Mouse (Mus musculus) MEL (cell line): ENCODE measurements around the gene Cfh. TPM values are rescaled to one million over a fixed set of nuclear protein-coding genes. Genes with fewer than 3 reads are reported as not detected.
"Not testable (repeated sequence)": the region's sequence is repeated elsewhere in the genome, so short reads cannot be mapped to it uniquely, and the experiment has no call there.

ENCODE experiments used
- DNase-seq: peaks from one replicate; pipeline ENCODE4 v3.0.0; 2011; ENCODE audit warnings: low read depth, low spot score
- H3K27ac ChIP-seq: 2 replicates; pipeline ENCODE4 v1.5.1; 2012; ENCODE audit warnings: low read depth, mild to moderate bottlenecking, control low read depth, low read length, moderate library complexity; ENCODE audit not compliant: control insufficient read depth
- H3K27me3 ChIP-seq, 2 experiments: fragments of 150-350 bp in 1 of 2; sonication (generic) in 1 of 2; 2 replicates each; pipeline ENCODE4 v1.6.1; 2012; ENCODE audit warnings: low read length in 2 of 2, mild to moderate bottlenecking in 2 of 2, improper control_type of control experiment in 1 of 2, moderate library complexity in 1 of 2; ENCODE audit not compliant: insufficient read depth in 2 of 2, control insufficient read depth in 1 of 2
- H3K36me3 ChIP-seq, 2 experiments: 2 replicates each; pipeline ENCODE4 v1.6.1; 2012 to 2014; ENCODE audit warnings: low read length in 2 of 2, improper control_type of control experiment in 1 of 2, inconsistent platforms in 1 of 2, mild to moderate bottlenecking in 1 of 2; ENCODE audit not compliant: insufficient read depth in 2 of 2, control insufficient read depth in 1 of 2
- H3K4me1 ChIP-seq, 2 experiments: fragments of 150-350 bp in 1 of 2; sonication (generic) in 1 of 2; 2 replicates each; pipeline ENCODE4 v1.6.1; 2012; ENCODE audit warnings: low read length in 2 of 2, improper control_type of control experiment in 1 of 2, mild to moderate bottlenecking in 1 of 2; ENCODE audit not compliant: insufficient read depth in 2 of 2, control insufficient read depth in 1 of 2
- H3K4me3 ChIP-seq, 2 experiments: fragments of 150-350 bp in 1 of 2; sonication (generic) in 1 of 2; 2 replicates each; pipeline ENCODE4 v1.5.1; 2012; ENCODE audit warnings: low read depth in 2 of 2, low read length in 2 of 2, mild to moderate bottlenecking in 2 of 2, moderate library complexity in 2 of 2, control low read depth in 1 of 2, improper control_type of control experiment in 1 of 2; ENCODE audit not compliant: control insufficient read depth in 1 of 2, insufficient read depth in 1 of 2
- H3K79me2 ChIP-seq: 2 replicates; pipeline ENCODE4 v1.6.1; 2012; ENCODE audit warnings: mild to moderate bottlenecking, low read length, moderate library complexity; ENCODE audit not compliant: control insufficient read depth, poor library complexity, insufficient read depth
- H3K9ac ChIP-seq: 2 replicates; pipeline ENCODE4 v1.6.1; 2012; ENCODE audit warnings: low read depth, mild to moderate bottlenecking, control low read depth, low read length, moderate library complexity; ENCODE audit not compliant: control insufficient read depth, poor library complexity, severe bottlenecking
- H3K9me3 ChIP-seq: fragments of 150-350 bp; sonication (generic); replicated peaks from 2 replicates; pipeline ENCODE4 v1.6.1; 2012; ENCODE audit warnings: mild to moderate bottlenecking, low read length, improper control_type of control experiment, moderate library complexity; ENCODE audit not compliant: insufficient read depth
- ETS1 ChIP-seq: IDR thresholded peaks from 2 replicates; pipeline ENCODE4 v1.6.1; 2012; ENCODE audit warnings: low read depth, mild to moderate bottlenecking, inconsistent platforms, low read length, improper control_type of control experiment, moderate library complexity
- JUND ChIP-seq: IDR thresholded peaks from 2 replicates; pipeline ENCODE4 v1.6.1; 2011; ENCODE audit warnings: low read depth, mild to moderate bottlenecking, improper control_type of control experiment, low read length
- MAX ChIP-seq: IDR thresholded peaks from 2 replicates; pipeline ENCODE4 v1.6.1; 2011; ENCODE audit warnings: low read length, improper control_type of control experiment
- MAZ ChIP-seq: IDR thresholded peaks from 2 replicates; pipeline ENCODE4 v1.6.1; 2012; ENCODE audit warnings: low read depth, mild to moderate bottlenecking, inconsistent platforms, low read length, improper control_type of control experiment
- MXI1 ChIP-seq: IDR thresholded peaks from 2 replicates; pipeline ENCODE4 v1.6.1; 2011; ENCODE audit warnings: mild to moderate bottlenecking, low read depth, low read length, improper control_type of control experiment
- MYB ChIP-seq: IDR thresholded peaks from 2 replicates; pipeline ENCODE4 v1.6.1; 2011; ENCODE audit warnings: mild to moderate bottlenecking, low read depth, low read length, improper control_type of control experiment
- MYC ChIP-seq: IDR thresholded peaks from 2 replicates; pipeline ENCODE4 v1.6.1; 2011; ENCODE audit warnings: low read depth, mild to moderate bottlenecking, low read length, improper control_type of control experiment, moderate library complexity
- NELFE ChIP-seq: IDR thresholded peaks from 2 replicates; pipeline ENCODE4 v1.6.1; 2011; ENCODE audit warnings: low read depth, low read length, improper control_type of control experiment
- POLR2AphosphoS5 ChIP-seq: IDR thresholded peaks from 2 replicates; pipeline ENCODE4 v1.6.1; 2012; ENCODE audit warnings: low read depth, borderline replicate concordance, mild to moderate bottlenecking, inconsistent platforms, low read length, moderate library complexity, mixed read lengths
- TAL1 ChIP-seq: IDR thresholded peaks from 2 replicates; pipeline ENCODE4 v1.6.1; 2012; ENCODE audit warnings: mild to moderate bottlenecking, inconsistent platforms, low read length, moderate library complexity, mixed read lengths
- TCF12 ChIP-seq: IDR thresholded peaks from 2 replicates; pipeline ENCODE4 v1.6.1; 2014; ENCODE audit warnings: low read depth, mild to moderate bottlenecking, inconsistent platforms, low read length, improper control_type of control experiment, moderate library complexity
- UBTF ChIP-seq: IDR thresholded peaks from 2 replicates; pipeline ENCODE4 v1.6.1; 2012; ENCODE audit warnings: low read depth, mild to moderate bottlenecking, inconsistent platforms, low read length, improper control_type of control experiment, moderate library complexity, borderline replicate concordance; ENCODE audit not compliant: insufficient read depth
- USF2 ChIP-seq, 2 experiments: IDR thresholded peaks; 2 replicates each; pipeline ENCODE4 v1.6.1; 2011 to 2012; ENCODE audit warnings: improper control_type of control experiment in 2 of 2, low read length in 2 of 2, borderline replicate concordance in 1 of 2, inconsistent platforms in 1 of 2, low read depth in 1 of 2, mild to moderate bottlenecking in 1 of 2; ENCODE audit not compliant: insufficient read depth in 1 of 2
- polyA plus RNA-seq, 2 experiments: library from polyadenylated mRNA; stranded (reverse) in 1 of 2; unstranded in 1 of 2; fragments of >175 nt in 1 of 2; fragments of >200 nt in 1 of 2; gene quantifications; 2 replicates each; pipeline versions ENCODE4 v1.2.1 to v1.2.4; 2012; ENCODE audit warnings: low replicate concordance in 2 of 2, low read depth in 1 of 2; ENCODE audit not compliant: insufficient read length in 2 of 2, insufficient read depth in 1 of 2, missing spikeins in 1 of 2
- total RNA-seq: library from RNA; depleted of rRNA; stranded (reverse); fragments of 300-350 nt; gene quantifications from 2 replicates; pipeline ENCODE4 v1.2.3, GENCODE M21; 2012; rRNA removed

Cfh gene
- total RNA-seq = not detected in 2 replicates
- polyA plus RNA-seq = not detected

DNA sequence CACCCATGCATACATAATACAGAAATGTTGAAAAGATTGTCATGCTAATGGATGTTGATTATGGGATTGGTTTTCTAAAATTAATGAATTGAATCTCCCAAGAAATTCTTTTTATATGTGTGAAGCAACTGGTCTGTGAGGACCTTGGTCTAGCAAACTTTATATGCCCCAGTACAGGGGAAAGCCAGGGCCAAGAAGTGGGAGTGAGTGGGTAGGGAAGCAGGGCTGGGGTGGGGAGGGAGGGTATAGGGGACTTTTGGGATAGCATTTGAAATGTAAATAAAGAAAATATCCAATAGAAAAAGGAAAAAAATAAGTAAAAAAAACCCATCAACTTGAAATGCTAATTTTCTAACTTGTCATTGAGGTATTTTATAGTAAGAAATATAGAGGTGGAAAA, at the start of gene Cfh:
Gene Cfh, minus strand, starts transcription at position 101 of the 400 bp plus-strand sequence.
- H3K27me3 ChIP-seq, H3K9ac ChIP-seq, H3K36me3 ChIP-seq, H3K9me3 ChIP-seq, H3K27ac ChIP-seq, H3K4me1 ChIP-seq, H3K79me2 ChIP-seq, H3K4me3 ChIP-seq, DNase-seq: not testable (repeated sequence)

DNA sequence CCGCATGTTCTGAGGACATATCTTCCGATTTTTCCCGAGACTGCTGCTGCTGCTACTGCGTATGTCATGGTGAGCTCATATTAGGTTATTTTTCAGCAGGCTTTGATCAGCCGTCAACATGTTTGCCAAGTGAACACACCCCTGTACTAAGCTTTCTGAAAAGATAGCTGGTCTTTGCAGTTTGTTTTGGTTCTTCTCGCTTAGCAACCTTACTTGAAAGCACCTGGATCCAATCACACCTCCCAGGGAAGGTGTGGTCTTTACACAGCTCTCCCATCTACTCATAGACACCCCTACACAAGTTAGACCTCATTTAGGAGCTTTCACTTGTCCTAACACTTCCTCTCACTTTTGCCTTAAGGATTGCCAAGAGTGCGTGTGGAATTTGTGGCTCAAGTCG, 43.1 kb upstream of the Cfh start:
- H3K9me3 ChIP-seq = no peaks in the 10 kb centered on the region
- no peaks in the 10 kb centered on the region for H3K27me3 ChIP-seq
- no peaks in the 10 kb centered on the region for H3K4me1 ChIP-seq
- no peaks in the 10 kb centered on the region for H3K36me3 ChIP-seq
- H3K4me3 ChIP-seq = no peak overlapping the region
- no peaks in the 10 kb centered on the region for H3K79me2 ChIP-seq
- no peak for TF ChIP-seq JUND
- no peak for TF ChIP-seq NELFE
- no peak for TF ChIP-seq TCF12
- TF ChIP-seq, all 39 proteins: peak for 0
- Histone ChIP-seq H3K27ac (no peak overlapping the region), H3K9ac (no peak overlapping the region)
- no peak for DNase-seq

DNA sequence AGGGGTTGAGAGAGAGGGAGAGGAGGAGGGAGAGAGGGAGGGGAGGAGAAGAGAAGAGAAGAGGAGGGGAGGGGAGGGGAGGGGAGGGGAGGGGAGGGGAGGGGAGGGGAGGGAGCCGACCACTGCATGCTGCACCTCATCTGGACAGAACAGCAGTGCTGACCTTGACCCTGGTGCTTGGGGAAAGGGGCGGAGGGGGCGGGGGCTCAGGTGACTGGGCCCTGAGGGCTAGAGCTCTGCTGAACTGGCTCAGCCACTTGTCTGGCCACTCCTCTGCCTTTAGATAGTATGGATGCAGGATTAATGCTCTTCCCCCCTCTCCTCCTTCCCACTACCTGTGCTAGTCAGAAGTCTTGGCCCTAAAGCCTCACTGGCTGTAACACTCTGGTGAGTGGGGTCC, 41.7 kb upstream of the Cfh start:
- TF ChIP-seq MXI1 = no peak
- TF ChIP-seq, all 39 proteins: peak for 0
- Histone ChIP-seq H3K4me1 (no peaks in the 10 kb centered on the region), H3K9ac (no peak overlapping the region), H3K9me3 (no peaks in the 10 kb centered on the region), H3K27ac (no peak overlapping the region), H3K36me3 (no peaks in the 10 kb centered on the region), H3K79me2 (no peaks in the 10 kb centered on the region), H3K4me3 (no peak overlapping the region), H3K27me3 (no peaks in the 10 kb centered on the region)
- no peak for DNase-seq

DNA sequence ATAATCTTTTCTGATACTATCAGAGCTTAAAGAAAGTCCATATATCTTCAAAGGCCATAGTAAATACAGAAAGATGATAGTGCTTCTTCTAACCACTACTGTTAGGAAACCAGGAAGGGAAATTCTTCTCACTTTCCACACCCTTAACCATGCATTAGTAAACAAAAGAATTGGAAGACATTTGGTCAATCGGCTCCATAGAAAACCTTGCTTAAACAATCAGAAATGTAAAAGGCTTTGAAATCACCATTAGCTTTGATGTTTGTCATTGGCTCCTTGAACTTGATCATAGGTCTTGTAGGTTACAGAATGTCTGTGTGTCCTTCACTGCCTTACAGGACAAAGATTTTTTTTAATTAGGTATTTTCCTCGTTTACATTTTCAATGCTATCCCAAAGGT, 21.8 kb upstream of the Cfh start:
- no peak for DNase-seq
- Histone ChIP-seq H3K79me2 (no peaks in the 10 kb centered on the region), H3K4me3 (no peak overlapping the region), H3K4me1 (no peaks in the 10 kb centered on the region), H3K36me3 (no peaks in the 10 kb centered on the region), H3K27ac (no peak overlapping the region), H3K9ac (no peak overlapping the region), H3K27me3 (no peaks in the 10 kb centered on the region), H3K9me3 (no peaks in the 10 kb centered on the region)
- no peak for TF ChIP-seq ETS1
- no peak for TF ChIP-seq MAZ
- no peak for TF ChIP-seq POLR2AphosphoS5
- TF ChIP-seq USF2 (IDR thresholded peaks at IDR 0.05; ENCODE audit: borderline replicate concordance in 1 of 2, insufficient read depth in 1 of 2, low read depth in 1 of 2, low read length in 2 of 2) = no peak
- no peak for TF ChIP-seq MYC
- TF ChIP-seq TAL1 = no peak
- no peak for TF ChIP-seq UBTF
- no peak for TF ChIP-seq MAX
- TF ChIP-seq MYB = no peak

DNA sequence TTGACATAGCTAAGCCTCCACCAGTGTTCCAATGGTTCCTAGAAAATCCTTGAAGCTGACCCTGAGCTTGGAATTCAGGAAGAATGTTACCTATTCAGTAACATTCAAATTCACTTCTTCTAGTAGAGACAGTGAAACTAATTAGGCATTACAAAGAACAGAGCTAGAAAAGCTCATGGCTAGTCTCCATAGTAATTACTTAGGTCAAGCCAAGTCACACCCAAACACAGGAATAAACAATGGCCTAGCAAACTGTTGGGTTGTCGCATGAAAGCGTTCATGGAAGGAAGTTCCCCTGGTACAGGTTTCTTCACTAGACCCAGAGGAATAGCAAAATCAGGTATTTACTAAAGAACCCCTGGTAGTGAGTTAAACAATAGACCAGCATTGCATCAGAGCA, 4.9 kb upstream of the Cfh start:
- H3K79me2 ChIP-seq, H3K27me3 ChIP-seq, H3K36me3 ChIP-seq, H3K4me3 ChIP-seq, H3K9ac ChIP-seq, H3K4me1 ChIP-seq, H3K9me3 ChIP-seq, H3K27ac ChIP-seq, DNase-seq: not testable (repeated sequence)
